Mouse (Mus musculus) c-Kit-negative CD71-positive TER-119-positive erythroid progenitor cells, embryonic 14.5 days (primary cell): ENCODE results near the gene Fpgs.

Source experiments
- DNase-seq: peaks from one replicate; pipeline ENCODE4 v3.0.0-alpha.2; 2013; ENCODE audit warnings: low read depth, low spot score

Fpgs gene

DNA sequence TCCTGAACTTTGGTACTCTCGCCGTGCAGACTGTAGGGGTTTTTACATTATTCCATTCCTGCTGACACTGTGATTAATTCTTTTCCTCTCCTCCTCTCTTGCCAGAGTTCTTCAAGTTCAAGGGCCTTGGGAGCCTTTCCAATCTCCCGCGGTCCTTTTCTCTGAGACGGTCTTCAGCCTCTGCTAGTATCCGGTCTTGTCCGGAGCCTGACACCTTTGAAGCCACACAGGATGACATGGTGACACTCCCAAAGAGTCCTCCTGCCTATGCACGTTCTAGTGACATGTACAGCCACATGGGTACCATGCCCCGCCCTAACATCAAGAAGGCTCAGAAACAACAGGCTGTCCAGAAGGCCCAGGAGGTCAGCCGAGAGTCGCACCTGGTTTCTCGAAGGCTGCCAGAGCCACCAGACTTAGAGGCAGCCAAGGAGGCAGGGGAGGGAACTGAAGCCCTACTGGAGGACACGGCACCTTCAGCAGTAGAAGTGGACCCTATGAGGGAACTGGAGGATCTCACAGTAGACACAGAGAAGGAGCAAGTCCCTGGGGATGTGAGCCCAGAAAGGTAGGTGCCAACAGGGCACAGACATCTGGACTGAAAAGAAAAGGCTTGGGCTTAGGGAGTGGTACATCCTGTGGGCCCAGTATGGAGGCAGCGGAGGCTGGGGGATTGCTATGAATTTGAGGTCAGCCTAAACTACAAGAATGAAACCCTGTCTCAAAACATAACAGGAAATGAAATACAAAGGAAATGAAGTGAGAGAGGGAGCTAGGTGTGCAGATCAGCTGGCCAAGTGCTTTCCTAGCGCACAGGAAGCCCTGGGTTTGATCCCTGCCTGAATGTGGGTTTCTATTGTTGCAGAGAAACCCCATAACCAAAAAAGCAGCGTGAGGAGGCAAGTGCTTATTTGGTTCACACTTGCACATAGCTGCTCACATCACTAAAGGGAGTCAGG, 21.2 kb upstream of the Fpgs start:
- no peak for DNase-seq

DNA sequence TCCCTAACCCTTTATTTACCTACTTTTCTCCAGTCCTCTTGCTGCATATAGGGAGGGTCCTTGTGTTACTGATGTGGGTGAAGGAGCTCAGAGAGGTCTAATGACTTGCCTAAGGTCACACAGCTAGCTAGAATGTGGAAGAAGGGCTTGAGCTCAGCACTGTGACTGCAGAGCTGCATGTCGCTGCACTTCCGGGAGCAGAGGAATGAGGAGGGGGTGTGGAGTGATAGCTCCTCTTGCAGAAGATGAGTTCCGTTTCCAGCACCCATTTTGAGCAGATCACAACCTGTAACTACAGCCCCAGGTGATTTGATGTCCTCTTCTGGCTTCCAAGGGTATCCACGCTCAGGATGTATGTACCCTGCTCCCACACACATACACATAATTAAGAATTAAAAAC, 20.2 kb upstream of the Fpgs start:
- DNase-seq, result no peak

- no peak for DNase-seq
Observed at GRCm38 (mm10) chr2:32722581-32722980, 18.6 kb upstream of the Fpgs start.

- no peak for DNase-seq
Observed at GRCm38 (mm10) chr2:32722046-32722445, 18.1 kb upstream of the Fpgs start.

GRCm38 (mm10) chr2:32720681-32721229, 16.8 kb upstream of the Fpgs start, which contains the start of gene Sh2d3c:
TSS of gene Sh2d3c (plus strand) at chr2:32721055.
- no peak for DNase-seq

GRCm38 (mm10) chr2:32720053-32720452, 16.1 kb upstream of the Fpgs start:
- no peak for DNase-seq

- no peak for DNase-seq
Observed at GRCm38 (mm10) chr2:32718761-32719160, 14.8 kb upstream of the Fpgs start.

GRCm38 (mm10) chr2:32714987-32715425, 11.1 kb upstream of the Fpgs start:
- DNase-seq, result no peak

- DNase-seq, result no peak
Observed at GRCm38 (mm10) chr2:32714117-32714986, 10.4 kb upstream of the Fpgs start.

- peak; percentile 82 for DNase-seq
Observed at GRCm38 (mm10) chr2:32712934-32713817, 9.2 kb upstream of the Fpgs start, which contains the start of gene Cdk9. TSS of gene Cdk9 (minus strand) at chr2:32713076.

- DNase-seq, result peak; percentile 74
Observed at GRCm38 (mm10) chr2:32712586-32712933, 8.6 kb upstream of the Fpgs start.

GRCm38 (mm10) chr2:32712108-32712551, 8.2 kb upstream of the Fpgs start:
- DNase-seq, result peak; percentile 46

- no peak for DNase-seq
Observed at GRCm38 (mm10) chr2:32711301-32712056, 7.5 kb upstream of the Fpgs start.

- no peak for DNase-seq
Observed at GRCm38 (mm10) chr2:32710425-32710824, 6.5 kb upstream of the Fpgs start.

DNA sequence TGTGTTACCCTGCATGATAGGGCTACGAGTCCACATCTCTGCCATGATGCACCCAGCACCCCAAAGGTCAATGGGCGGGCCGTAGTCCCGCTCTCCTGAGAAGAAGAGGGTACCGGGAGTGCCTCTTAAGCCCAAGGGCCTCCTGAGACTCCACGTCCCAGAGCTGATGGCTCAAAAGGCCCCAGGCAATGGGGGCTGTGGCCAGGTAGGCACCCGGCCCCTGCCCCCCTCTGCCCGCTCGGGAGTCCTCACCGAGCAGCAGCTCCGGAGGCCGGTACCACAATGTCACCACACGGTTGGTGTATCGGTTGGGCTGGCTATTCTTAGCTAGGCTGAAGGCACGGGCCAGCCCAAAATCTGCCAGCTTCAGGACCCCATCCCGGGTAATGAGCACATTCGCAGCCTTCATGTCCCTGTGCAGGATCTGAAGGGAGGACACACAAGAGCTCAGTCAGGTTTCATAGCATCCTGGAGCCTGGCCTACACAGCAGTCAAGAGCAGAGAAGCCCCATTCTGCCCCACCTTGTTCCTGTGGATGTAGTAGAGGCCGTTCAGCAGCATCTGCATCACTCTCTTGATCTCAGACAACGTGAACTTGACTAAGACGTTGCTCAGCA, 5.7 kb upstream of the Fpgs start:
- DNase-seq, result no peak

- peak; percentile 46 for DNase-seq
Observed at GRCm38 (mm10) chr2:32708643-32709042, 4.7 kb upstream of the Fpgs start.

DNA sequence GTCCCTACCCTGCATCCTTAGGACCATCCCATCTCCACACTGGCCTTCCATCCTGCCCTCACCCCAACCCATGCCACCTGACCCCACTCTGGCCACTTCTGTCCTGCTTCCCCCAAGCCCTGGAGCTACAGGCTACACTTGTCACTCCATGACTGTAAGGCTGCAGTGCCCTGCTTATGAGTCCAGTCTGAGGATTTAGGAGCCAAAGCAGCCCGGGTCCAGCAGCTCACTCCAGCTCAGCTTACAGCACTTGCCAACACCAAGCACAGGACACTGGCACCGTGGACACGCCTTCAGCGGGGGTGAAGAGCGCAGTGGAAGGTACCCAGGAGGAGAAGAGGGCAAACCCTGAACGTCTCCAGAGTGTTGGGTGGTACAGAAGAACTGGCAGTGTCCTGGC, 3.0 kb upstream of the Fpgs start:
- no peak for DNase-seq

DNA sequence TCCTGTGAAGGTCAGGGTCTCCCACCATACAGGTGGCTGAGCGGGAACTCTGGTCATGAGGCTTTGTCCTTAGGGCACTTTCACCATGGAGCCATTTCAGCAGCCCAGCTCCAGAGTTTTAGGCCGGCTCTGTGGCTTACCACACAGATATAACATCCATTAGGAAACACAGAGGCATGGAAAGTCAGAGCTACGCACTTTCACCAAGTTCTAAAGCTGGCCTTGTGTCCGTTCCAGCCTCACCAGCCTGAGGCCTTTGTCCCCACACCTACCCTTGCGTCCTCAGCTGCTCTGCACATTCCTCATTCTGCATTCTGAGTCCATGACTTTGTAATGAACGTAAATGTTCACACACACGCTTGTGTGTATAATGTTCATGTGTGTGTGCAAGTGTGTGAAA, 1.1 kb upstream of the Fpgs start:
- DNase-seq, result no peak

DNA sequence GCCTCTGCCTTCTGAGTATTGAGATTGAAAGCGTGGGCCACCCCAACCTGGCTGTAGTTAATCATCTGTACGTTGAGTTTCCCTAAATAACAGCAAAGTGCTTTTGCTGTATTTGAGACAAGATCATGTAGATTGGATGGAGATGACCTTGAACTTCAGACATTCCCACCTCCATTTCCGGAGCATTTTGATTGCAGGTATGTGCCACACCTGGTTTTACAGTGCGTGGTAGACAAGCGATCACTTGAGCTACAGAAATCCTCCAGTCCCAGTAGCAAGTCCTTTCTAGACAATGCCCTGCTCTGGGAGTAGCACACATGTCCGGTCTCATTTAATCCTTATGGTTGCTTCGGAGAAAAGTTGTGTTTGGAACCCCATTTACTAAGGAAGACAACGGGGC, 899 bp downstream of the Fpgs start:
- no peak for DNase-seq
